Mouse (Mus musculus): Measurements from ENCODE around the gene Phf12.

Gene Phf12

GRCm38 (mm10) chr11:77970718-77971117, 11.8 kb upstream of the Phf12 start:
- no peak for ATAC-seq (ENCODE audit: low TSS enrichment)

GRCm38 (mm10) chr11:77973520-77973919, 9.0 kb upstream of the Phf12 start:
- no peak for ATAC-seq (ENCODE audit: low TSS enrichment)

GRCm38 (mm10) chr11:77974325-77974724, 8.2 kb upstream of the Phf12 start:
- no peak for ATAC-seq (ENCODE audit: low TSS enrichment)

GRCm38 (mm10) chr11:77975873-77976272, 6.7 kb upstream of the Phf12 start:
- no peak for ATAC-seq (ENCODE audit: low TSS enrichment)

DNA sequence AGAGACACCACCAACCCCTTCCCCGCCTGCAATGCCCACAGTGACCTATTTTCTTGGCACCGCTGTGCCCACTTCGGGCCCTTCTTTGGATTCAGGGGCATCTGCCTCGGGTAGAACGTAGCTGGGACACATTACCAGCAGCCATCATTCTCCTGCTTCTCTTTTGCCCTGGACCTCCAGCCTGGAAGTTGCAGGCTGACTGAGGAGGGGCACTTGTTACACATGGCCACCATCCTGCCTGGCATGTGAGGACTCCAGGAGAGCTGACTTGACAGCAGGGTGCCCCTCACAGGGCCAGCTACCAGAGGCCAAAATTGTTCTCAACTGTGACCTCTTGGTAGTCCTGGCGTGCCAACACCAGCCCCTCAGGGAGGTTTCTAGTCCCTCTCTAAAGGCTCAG, 4.4 kb upstream of the Phf12 start:
- no peak for ATAC-seq (ENCODE audit: low TSS enrichment)

DNA sequence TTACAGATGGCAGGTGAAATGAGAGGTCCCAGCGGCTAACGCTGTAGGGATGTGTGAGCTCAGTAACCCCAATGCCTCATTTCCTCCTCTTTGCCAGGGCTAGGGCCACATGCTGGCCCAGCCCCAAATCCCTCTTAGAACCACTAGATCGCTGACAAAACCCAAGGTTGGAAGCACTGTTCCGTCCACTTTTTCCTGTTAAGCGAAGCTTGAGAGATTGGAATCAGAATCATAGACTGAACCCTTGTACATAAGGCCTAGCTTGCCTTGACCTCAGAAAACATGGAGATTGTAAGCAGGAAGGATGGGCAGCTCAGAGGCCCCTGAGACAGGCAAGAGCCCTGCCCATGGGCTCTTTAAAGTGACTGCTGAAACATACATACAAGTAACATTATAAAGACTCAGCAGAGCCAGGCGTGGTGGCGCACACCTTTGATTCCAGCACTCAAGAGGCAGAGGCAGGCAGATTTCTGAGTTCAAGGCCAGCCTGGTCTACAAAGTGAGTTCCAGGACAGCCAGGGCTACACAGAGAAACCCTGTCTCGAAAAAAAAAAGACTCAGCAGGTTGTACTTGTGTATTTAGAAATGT, 3.2 kb upstream of the Phf12 start:
- no peak for ATAC-seq (ENCODE audit: low TSS enrichment)

- ATAC-seq (ENCODE audit: low TSS enrichment) = no peak
Measured at GRCm38 (mm10) chr11:77980281-77981204, 2.0 kb upstream of the Phf12 start.

DNA sequence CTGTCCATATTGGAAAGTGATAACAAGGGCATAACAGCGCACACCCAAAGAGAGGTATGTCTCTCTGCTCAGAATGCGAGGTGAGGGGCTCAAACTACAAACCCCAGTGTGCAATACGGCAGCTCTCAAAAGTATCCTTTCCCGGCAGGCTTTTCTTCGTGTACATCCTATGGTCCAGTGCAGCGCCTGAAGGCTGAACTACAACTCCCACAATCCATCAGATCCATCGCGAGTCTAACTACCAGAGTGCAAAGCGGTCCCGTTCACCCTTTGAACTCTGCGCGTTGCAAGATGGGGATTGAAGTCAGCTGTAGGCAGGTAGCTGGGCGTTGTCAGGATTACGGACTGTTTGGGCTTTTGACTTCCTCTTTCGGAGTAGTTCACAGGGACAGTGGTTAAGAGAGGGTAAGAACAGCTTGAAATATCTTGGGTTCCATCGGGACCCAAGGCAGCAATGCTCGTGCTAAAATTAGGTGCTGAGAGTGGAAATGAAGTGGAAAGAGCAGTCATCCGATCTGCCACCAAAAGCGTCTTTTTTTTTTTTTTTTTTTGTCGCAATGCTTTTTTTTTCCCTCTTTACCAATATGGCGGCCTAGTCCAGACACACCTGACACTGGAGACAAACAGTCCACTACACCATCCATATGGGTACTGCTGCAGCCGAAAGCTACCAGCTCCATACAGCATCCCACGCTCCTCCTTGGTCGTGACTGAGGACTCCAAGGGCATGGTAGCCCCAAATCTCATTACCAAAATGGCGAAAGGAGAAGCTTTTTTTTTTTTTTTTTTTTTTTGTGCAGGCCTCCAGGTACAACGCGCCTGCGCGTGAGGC, 729 bp upstream of the Phf12 start:
- ATAC-seq (ENCODE audit: low TSS enrichment) = peak; percentile 75

GRCm38 (mm10) chr11:77983191-77983936, 810 bp downstream of the Phf12 start:
- ATAC-seq (ENCODE audit: low TSS enrichment) = no peak

DNA sequence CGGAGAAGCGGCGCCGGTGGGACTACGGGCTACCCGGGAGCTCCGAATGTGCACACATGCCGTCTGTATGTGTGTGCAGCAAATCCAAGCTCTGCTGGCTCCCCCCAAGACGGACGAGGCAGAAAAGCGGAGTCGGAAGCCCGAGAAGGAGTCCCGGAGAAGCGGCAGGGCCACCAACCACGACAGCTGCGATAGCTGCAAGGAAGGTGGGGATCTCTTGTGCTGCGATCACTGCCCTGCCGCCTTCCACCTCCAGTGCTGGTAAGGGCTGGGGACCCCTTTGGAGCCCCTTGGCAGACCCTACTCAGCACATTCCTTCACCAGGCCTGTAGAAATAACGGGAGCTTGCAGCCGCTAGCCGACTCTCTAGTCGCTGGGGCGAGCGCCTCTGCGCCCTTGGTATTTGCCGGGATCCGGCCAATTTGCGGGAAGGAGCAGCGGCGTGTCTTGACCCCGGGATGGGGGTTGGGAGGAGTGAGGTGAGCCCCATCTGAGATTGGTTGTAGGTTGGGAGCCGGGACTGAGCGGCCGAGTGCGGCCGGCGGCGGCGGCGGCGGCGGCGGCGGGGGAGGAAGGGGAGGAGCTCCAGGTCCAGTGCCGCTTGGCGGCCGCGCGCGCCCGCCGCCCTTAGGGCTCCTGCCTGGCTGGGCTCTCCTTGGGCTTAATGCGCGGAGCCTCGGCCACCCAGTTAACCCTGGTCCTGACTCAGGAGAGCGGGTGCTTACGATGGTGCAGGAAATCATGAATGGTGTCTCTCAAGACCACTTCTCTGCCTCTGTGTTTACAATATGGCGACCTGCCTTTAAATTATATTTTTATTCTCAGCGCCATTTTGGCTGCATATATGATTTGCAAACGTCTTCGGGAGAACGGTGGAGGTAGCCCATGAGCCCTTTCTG, 1.6 kb downstream of the Phf12 start:
- no peak for ATAC-seq (ENCODE audit: low TSS enrichment)

GRCm38 (mm10) chr11:77984836-77985231, 2.3 kb downstream of the Phf12 start:
- no peak for ATAC-seq (ENCODE audit: low TSS enrichment)

GRCm38 (mm10) chr11:77985541-77986065, 3.0 kb downstream of the Phf12 start:
- ATAC-seq (ENCODE audit: low TSS enrichment) = no peak

GRCm38 (mm10) chr11:77989071-77989690, 6.6 kb downstream of the Phf12 start:
- ATAC-seq (ENCODE audit: low TSS enrichment) = 0 out of 2 replicates have a peak, but pooled peaks have one; percentile 17

- ATAC-seq (ENCODE audit: low TSS enrichment) = no peak
Measured at GRCm38 (mm10) chr11:77995556-77995955, 13.0 kb downstream of the Phf12 start.

GRCm38 (mm10) chr11:78006446-78006845, 23.9 kb downstream of the Phf12 start:
- ATAC-seq (ENCODE audit: low TSS enrichment) = no peak

- ATAC-seq (ENCODE audit: low TSS enrichment) = peak; percentile 70; the same call in 1 of the 2 replicates
Measured at GRCm38 (mm10) chr11:78019676-78020075, 37.1 kb downstream of the Phf12 start.

- no peak for ATAC-seq (ENCODE audit: low TSS enrichment)
Measured at GRCm38 (mm10) chr11:78023607-78024006, 41.1 kb downstream of the Phf12 start.

DNA sequence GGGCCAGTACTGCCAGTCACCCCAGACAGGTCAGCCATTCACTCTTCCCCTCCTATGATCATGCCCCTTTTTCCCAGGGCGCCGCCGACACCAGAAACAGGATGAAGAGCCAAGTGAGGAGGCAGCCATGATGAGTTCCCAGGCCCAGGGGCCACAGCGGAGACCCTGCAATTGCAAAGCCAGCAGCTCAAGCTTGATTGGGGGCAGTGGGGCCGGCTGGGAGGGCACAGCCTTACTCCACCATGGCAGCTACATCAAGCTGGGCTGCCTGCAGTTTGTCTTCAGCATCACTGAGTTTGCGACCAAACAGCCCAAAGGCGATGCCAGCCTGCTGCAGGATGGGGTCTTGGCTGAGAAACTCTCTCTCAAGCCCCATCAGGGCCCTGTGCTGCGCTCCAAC, 46.7 kb downstream of the Phf12 start:
- ATAC-seq (ENCODE audit: low TSS enrichment) = no peak

DNA sequence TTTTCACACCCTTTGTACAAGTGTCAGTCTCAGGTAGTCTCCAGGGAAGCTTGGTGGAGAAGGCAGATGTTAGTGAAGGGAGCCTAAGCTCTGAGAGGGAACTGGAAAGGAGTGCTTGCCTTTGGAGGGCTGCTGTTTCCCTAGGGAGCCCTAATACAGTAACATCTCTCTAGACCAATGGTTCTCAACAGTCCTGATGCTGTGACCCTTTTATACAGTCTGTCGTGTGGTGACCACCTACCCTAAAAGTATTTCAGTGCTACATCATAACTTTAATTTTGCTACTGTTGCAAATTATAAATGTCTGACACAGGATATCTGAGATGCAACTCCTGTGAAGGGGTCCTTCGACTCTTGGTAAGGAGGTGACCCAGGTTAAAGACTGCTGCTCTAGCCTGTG, 48.0 kb downstream of the Phf12 start:
- no peak for ATAC-seq (ENCODE audit: low TSS enrichment)

DNA sequence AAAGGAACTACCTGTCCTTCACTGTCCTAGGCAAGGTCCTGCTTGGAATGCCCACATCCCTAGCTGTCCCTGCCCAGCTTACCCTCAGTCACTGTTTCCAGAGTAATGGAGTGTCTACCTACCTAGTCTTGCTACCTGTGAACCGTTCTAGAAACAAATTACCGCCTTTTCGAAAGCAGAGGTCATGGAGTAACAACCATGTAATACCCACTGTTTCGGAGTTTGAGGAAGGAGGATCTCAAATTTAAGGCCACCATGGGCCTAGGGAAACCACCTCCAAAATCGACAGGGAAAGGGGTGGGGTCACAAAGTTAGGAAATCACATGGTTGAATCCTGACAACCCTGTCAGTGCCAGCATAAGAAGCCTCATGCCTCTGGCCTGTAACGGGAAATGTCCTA, 48.8 kb downstream of the Phf12 start:
- no peak for ATAC-seq (ENCODE audit: low TSS enrichment)

All from frontal cortex, adult (tissue).